Mouse (Mus musculus) testis, adult 2 months (tissue): ENCODE measurements at regions not wholly inside any gene's neighbourhood (a gene's known extent, or its start where the extent isn't known, plus 50 kb on each side); places are given as distances from the start of the nearest gene placed in this dataset.

ENCODE experiments used
- CTCF ChIP-seq: fragments of 200-500 bp; IDR thresholded peaks from 2 replicates; pipeline ENCODE4 v1.5.1; 2012; ENCODE audit warnings: low read depth, mild to moderate bottlenecking, inconsistent platforms, low read length, moderate library complexity; ENCODE audit not compliant: control insufficient read depth, insufficient read depth, insufficient replicate concordance
- POLR2A ChIP-seq: fragments of 200-500 bp; IDR thresholded peaks from 2 replicates; pipeline ENCODE4 v1.6.1; 2012; ENCODE audit warnings: low read depth, mild to moderate bottlenecking, inconsistent platforms, low read length, moderate library complexity; ENCODE audit not compliant: control insufficient read depth

DNA sequence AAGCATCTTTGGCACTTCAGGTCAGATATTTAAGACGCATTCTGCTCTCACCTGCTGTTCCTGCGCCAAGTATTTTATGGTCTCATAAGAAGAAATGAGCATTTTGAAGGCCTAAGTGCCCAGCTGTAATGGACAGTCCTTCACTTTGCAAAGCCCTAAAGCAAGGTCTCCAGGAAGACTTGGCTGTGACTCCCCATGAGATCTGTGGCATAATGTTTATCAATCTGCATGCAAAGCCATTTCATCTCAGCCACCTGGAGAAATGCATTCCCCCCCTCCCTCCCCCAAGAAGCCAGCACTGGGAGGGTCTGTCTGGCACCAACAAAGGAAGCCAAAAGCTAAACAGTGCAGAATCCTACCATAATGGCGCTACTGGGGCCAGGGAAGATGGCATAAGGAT lies 437.4 kb downstream of the Slc4a3 start:
- no peak for TF ChIP-seq CTCF
- TF ChIP-seq POLR2A, result no peak
